Mouse (Mus musculus): ENCODE measurements around the gene Dnajb5. TPM values are rescaled to one million over a fixed set of nuclear protein-coding genes. Genes with fewer than 3 reads are reported as not detected.

Dnajb5 gene
- polyA plus RNA-seq, 1 experiment from 2014 or later, result 12.2 TPM

- H3K36me3 ChIP-seq, result no peaks in the 10 kb centered on the region
- H3K4me2 ChIP-seq, result no peak overlapping the region
- no peak overlapping the region for H3K9ac ChIP-seq
- H3K9me3 ChIP-seq, result no peaks in the 10 kb centered on the region
- peaks cover 79% of the 10 kb centered on the region for H3K27me3 ChIP-seq (replicated peaks)
- H3K4me1 ChIP-seq, result no peaks in the 10 kb centered on the region
- no peak for ATAC-seq (ENCODE audit: extremely low read depth, insufficient number of reproducible peaks, low FRiP score, low TSS enrichment)
- 53% methylated on average over 5 of the region's 5 CpGs for WGBS
- no peak overlapping the region for H3K27ac ChIP-seq (replicated peaks)
- H3K4me3 ChIP-seq, result no peak overlapping the region
These were observed 6.3 kb upstream of the Dnajb5 start for GRCm38 (mm10) chr4:42943341-42943740.

- Histone ChIP-seq H3K4me2 (no peak overlapping the region), H3K4me1 (peaks cover 7% of the 10 kb centered on the region), H3K9ac (no peak overlapping the region), H3K4me3 (no peak overlapping the region), H3K9me3 (no peaks in the 10 kb centered on the region), H3K27ac (replicated peaks) (no peak overlapping the region), H3K36me3 (no peaks in the 10 kb centered on the region), H3K27me3 (replicated peaks) (peaks cover 71% of the 10 kb centered on the region)
- ATAC-seq (ENCODE audit: extremely low read depth, insufficient number of reproducible peaks, low FRiP score, low TSS enrichment), result no peak
- WGBS, result 74% methylated on average over 9 of the region's 9 CpGs
These were observed 5.4 kb upstream of the Dnajb5 start for GRCm38 (mm10) chr4:42944185-42944584.

- Histone ChIP-seq H3K4me2 (no peak overlapping the region), H3K9me3 (no peaks in the 10 kb centered on the region), H3K9ac (no peak overlapping the region), H3K4me1 (peaks cover 9% of the 10 kb centered on the region), H3K4me3 (no peak overlapping the region), H3K36me3 (no peaks in the 10 kb centered on the region), H3K27ac (replicated peaks) (no peak overlapping the region), H3K27me3 (replicated peaks) (peaks cover 63% of the 10 kb centered on the region)
- no peak for ATAC-seq (ENCODE audit: extremely low read depth, insufficient number of reproducible peaks, low FRiP score, low TSS enrichment)
- WGBS, result 4% methylated on average over 6 of the region's 6 CpGs
These were observed 4.6 kb upstream of the Dnajb5 start for GRCm38 (mm10) chr4:42945043-42945442.

GRCm38 (mm10) chr4:42945445-42945844 lies 4.2 kb upstream of the Dnajb5 start:
- ATAC-seq (ENCODE audit: extremely low read depth, insufficient number of reproducible peaks, low FRiP score, low TSS enrichment), result no peak
- 80% methylated on average over 3 of the region's 3 CpGs for WGBS
- Histone ChIP-seq H3K9ac (no peak overlapping the region), H3K4me3 (no peak overlapping the region), H3K9me3 (no peaks in the 10 kb centered on the region), H3K36me3 (no peaks in the 10 kb centered on the region), H3K4me2 (no peak overlapping the region), H3K27ac (replicated peaks) (no peak overlapping the region), H3K27me3 (replicated peaks) (peaks cover 59% of the 10 kb centered on the region), H3K4me1 (peaks cover 12% of the 10 kb centered on the region)

DNA sequence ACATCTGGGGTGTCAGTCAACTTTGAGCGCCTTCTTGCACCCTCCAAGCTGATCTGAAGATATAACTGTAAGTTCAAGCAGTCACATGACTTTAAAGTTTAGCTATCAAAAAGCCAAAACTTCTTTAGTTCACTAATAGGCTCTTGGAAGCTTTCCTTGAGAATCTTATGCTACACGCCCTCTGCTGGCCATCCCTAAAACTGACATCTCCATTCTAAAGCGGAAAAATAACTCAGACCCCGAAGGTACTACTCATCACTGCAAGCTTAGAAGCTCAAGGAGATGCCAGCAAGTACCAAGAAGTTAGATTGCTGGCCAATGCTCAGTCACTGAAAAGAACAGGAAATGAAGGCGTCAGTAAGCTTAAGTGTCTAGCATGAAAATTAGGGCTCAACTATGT lies 3.7 kb upstream of the Dnajb5 start:
- Histone ChIP-seq H3K4me2 (no peak overlapping the region), H3K36me3 (no peaks in the 10 kb centered on the region), H3K9ac (no peak overlapping the region), H3K27me3 (replicated peaks) (peaks cover 53% of the 10 kb centered on the region), H3K4me3 (no peak overlapping the region), H3K9me3 (no peaks in the 10 kb centered on the region), H3K4me1 (peaks cover 17% of the 10 kb centered on the region), H3K27ac (replicated peaks) (no peak overlapping the region)
- 4% methylated on average over 5 of the region's 5 CpGs for WGBS
- ATAC-seq (ENCODE audit: extremely low read depth, insufficient number of reproducible peaks, low FRiP score, low TSS enrichment), result no peak

DNA sequence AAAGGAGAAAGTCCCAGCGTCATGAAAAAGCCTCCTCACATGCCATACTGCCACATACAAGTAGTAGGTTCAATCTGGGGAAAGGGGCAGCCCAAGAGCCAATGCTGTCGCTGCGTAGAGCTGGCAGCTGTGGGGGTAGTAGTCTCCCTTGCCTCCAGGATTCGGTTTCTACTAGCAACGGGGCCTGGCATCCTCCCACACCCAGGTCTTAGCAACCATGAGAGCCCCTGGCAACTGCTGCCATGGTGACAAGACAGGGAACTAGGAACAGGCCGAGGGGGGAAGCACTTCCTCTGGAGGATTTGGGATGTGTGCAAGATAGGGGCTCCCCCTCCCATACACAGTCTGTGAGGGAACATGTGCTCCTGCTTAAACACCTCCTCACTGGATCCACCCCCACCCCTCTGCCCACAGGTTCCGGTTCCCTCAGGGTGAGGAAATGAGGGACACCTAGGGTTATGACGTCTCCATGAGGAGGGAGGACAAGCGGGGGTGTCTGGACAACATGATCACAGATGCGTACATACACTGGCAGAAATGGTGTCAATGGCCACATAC lies 2.8 kb upstream of the Dnajb5 start:
- no peak for ATAC-seq (ENCODE audit: extremely low read depth, insufficient number of reproducible peaks, low FRiP score, low TSS enrichment)
- no peak overlapping the region for H3K27ac ChIP-seq (replicated peaks)
- WGBS, result 59% methylated on average over 10 of the region's 10 CpGs
- H3K9ac ChIP-seq, result no peak overlapping the region
- no peak overlapping the region for H3K4me3 ChIP-seq
- no peaks in the 10 kb centered on the region for H3K9me3 ChIP-seq
- H3K4me1 ChIP-seq, result peaks cover 25% of the 10 kb centered on the region
- no peaks in the 10 kb centered on the region for H3K36me3 ChIP-seq
- peaks cover 45% of the 10 kb centered on the region for H3K27me3 ChIP-seq (replicated peaks)
- H3K4me2 ChIP-seq, result no peak overlapping the region

DNA sequence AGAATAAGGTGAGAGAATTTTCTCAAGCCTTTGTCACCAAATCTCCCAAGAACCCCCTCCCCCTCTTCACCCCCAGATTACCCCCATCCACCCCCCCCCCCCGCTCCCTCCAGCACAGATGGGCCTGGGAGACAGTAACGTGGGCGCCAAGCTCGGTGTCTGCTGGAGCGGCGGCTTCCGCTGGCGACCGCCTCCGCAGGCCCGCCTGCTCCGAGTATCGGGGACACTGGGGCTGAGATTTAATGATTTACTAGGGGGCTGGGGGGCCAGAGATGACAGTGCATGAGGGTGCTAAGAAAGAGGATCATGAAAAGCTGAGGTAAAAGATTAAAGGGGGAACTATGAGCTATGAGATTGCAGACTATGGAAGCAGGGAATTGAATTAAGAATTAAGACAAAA lies 1.1 kb upstream of the Dnajb5 start:
- no peak for ATAC-seq (ENCODE audit: extremely low read depth, insufficient number of reproducible peaks, low FRiP score, low TSS enrichment)
- Histone ChIP-seq H3K36me3 (peaks cover 3% of the 10 kb centered on the region; the same call in 1 of the 2 replicates), H3K27ac (replicated peaks) (no peak overlapping the region), H3K27me3 (replicated peaks) (peaks cover 32% of the 10 kb centered on the region), H3K9ac (no peak overlapping the region), H3K4me3 (no peak overlapping the region), H3K4me2 (peak overlapping the region; percentile 96; the same call in 1 of the 2 replicates), H3K9me3 (no peaks in the 10 kb centered on the region), H3K4me1 (peaks cover 43% of the 10 kb centered on the region)
- WGBS, result 40% methylated on average over 13 of the region's 13 CpGs

GRCm38 (mm10) chr4:42949051-42949675 lies 451 bp upstream of the Dnajb5 start:
- Histone ChIP-seq H3K27ac (replicated peaks) (0 out of 2 replicates have a peak overlapping the region, but pooled peaks have one; percentile 2), H3K9ac (peak overlapping the region; percentile 50; the same call in 1 of the 2 replicates), H3K4me3 (peak overlapping the region; percentile 74), H3K27me3 (replicated peaks) (peaks cover 27% of the 10 kb centered on the region), H3K36me3 (peaks cover 3% of the 10 kb centered on the region; the same call in 1 of the 2 replicates), H3K9me3 (no peaks in the 10 kb centered on the region), H3K4me2 (peak overlapping the region; percentile 96), H3K4me1 (peaks cover 48% of the 10 kb centered on the region)
- no peak for ATAC-seq (ENCODE audit: extremely low read depth, insufficient number of reproducible peaks, low FRiP score, low TSS enrichment)
- WGBS, result 7% methylated on average over 14 of the region's 14 CpGs

DNA sequence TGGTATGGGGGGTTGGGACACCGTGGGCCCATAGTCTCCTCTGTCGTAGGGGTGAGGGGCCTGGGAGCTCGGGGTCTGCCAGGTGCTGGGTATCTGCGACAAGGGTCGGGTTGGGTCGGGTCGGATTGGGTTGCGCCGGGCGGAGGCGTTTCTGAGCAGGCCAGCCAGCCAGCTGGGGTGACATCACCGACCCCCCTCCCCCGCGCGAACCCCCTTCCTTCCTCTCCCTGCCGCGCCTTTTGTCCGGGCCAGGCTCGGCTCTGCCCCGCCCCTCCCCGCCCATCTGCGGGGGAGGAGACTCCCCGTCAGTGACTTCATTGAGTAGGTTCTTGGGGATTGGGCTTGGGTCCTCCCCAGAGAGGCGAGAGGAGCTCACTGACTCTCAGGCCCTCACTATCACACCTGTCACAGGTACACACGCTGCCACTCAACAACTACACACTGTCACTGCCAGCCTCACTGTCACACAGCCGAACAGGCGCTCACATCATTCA lies 498 bp downstream of the Dnajb5 start:
- Histone ChIP-seq H3K4me1 (peaks cover 55% of the 10 kb centered on the region), H3K27me3 (replicated peaks) (peaks cover 21% of the 10 kb centered on the region), H3K27ac (replicated peaks) (peak overlapping the region; percentile 98), H3K4me3 (peak overlapping the region; percentile 74), H3K4me2 (peak overlapping the region; percentile 96), H3K9ac (peak overlapping the region; percentile 97), H3K9me3 (no peaks in the 10 kb centered on the region), H3K36me3 (peaks cover 6% of the 10 kb centered on the region)
- peak; percentile 56 for ATAC-seq (ENCODE audit: extremely low read depth, insufficient number of reproducible peaks, low FRiP score, low TSS enrichment)
- under 1% methylated on average over 16 of the region's 27 CpGs for WGBS

DNA sequence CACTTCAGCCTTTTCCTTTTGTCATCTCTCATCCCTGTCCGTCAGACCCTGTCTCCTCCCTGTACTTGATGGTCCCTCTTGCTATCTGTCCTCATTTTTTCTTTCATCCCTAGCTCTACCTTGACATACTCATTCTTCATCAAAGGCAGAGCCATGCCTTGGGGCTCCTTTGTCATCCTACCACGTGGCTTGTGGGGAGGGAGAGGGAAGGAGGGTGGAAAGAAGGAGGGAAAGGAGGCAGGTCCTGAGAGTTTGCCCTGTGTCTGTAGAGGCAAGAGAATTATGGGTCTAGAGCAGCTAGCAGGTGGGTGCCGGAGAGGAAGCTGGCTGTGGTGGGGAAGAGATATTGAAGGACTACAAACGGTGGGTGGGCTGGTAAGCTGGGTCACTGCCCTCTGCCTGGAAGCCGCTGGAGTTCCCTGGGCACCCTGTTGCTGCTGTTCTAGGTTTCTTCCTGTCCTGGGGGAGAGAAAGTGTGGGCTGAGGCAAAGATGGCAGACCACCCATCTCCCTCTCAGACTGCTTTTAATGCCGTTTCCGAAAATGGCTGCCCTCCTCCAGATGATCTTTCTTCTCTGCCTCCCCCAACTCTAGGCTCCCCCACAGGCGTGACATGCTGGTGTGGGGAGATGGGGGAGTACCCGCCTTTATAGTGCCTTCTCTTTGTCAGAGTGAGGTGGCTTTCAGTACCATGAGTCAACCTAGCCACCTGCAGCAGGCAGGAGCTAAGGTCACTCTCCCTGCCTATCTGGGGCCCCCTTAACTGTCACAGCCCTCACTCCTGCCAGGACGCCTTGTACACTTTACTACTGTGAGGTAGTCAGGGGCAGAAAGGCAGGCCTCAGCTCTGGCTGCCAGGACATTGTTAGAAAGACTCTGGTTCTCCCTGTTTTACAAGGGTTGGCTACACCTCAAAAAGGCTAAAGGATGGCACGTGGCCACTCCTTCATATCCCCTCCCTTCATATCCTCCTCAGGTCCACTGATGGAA lies 1.9 kb downstream of the Dnajb5 start:
- H3K27me3 ChIP-seq (replicated peaks), result peaks cover 19% of the 10 kb centered on the region
- peak overlapping the region; percentile 96 for H3K4me2 ChIP-seq
- H3K36me3 ChIP-seq, result peaks cover 17% of the 10 kb centered on the region
- peak overlapping the region; percentile 98 for H3K27ac ChIP-seq (replicated peaks)
- H3K4me1 ChIP-seq, result peaks cover 55% of the 10 kb centered on the region
- ATAC-seq (ENCODE audit: extremely low read depth, insufficient number of reproducible peaks, low FRiP score, low TSS enrichment), result no peak
- H3K9ac ChIP-seq, result peak overlapping the region; percentile 97
- 65% methylated on average over 11 of the region's 11 CpGs for WGBS
- H3K4me3 ChIP-seq, result peak overlapping the region; percentile 74
- no peaks in the 10 kb centered on the region for H3K9me3 ChIP-seq

DNA sequence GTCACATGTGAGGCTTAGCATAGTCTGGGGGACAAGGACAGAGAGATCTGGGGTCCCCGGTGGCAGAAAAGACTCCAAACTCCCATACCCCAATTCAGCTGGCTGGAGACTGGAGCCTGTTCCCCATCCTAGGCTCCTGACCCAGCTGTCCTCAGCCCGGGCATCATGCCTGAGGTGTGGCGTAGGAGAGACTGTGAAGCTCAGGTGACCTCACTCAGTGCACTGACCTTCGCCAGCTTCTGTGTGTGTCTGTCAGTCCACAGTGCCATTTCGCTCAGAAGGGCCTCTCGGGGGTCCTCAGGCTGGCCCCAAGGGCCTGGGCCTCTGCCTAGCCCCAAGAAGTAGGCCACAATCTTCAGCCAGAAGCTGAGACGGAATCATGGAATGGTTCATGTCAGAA lies 2.9 kb downstream of the Dnajb5 start:
- peaks cover 55% of the 10 kb centered on the region for H3K4me1 ChIP-seq
- ATAC-seq (ENCODE audit: extremely low read depth, insufficient number of reproducible peaks, low FRiP score, low TSS enrichment), result no peak
- peak overlapping the region; percentile 97 for H3K9ac ChIP-seq
- H3K4me2 ChIP-seq, result peak overlapping the region; percentile 96
- H3K27me3 ChIP-seq (replicated peaks), result peaks cover 8% of the 10 kb centered on the region
- H3K9me3 ChIP-seq, result no peaks in the 10 kb centered on the region
- WGBS, result 68% methylated on average over 7 of the region's 7 CpGs
- H3K27ac ChIP-seq (replicated peaks), result peak overlapping the region; percentile 98
- H3K36me3 ChIP-seq, result peaks cover 28% of the 10 kb centered on the region
- H3K4me3 ChIP-seq, result no peak overlapping the region
